Comparison of ENCODE assay signal across 8 mouse cellular contexts in genomic region chr6:39376775-39377174, GRCm38 (mm10). TPM values are rescaled to one million over a fixed set of nuclear protein-coding genes. Genes with fewer than 3 reads are reported as not detected.
DNase-seq lines count a peak whose midpoint lies in the region; ATAC-seq and TF ChIP-seq lines count a peak whose summit lies in the region.

No protein-coding gene starts in this region.

- no peaks in the 10 kb centered on the region for H3K27me3 ChIP-seq in heart, adult 2 months (ENCODE audit: control insufficient read depth, insufficient read depth, low read length)
- peaks cover 8% of the 10 kb centered on the region; the same call in 1 of the 2 replicates for H3K27me3 ChIP-seq in forebrain, embryonic 14.5 days (replicated peaks; ENCODE audit: control insufficient read depth, insufficient read depth, low read length)
- peaks cover 22% of the 10 kb centered on the region for H3K27me3 ChIP-seq in liver, embryonic 14.5 days (ENCODE audit: control insufficient read depth, insufficient read depth, low read length)

- no peaks in the 10 kb centered on the region; the same call in 1 of the 2 replicates for H3K79me2 ChIP-seq in heart, adult 2 months (replicated peaks; ENCODE audit: control insufficient read depth, insufficient read depth, low read length)

- peak overlapping the region; percentile 90 for H3K27ac ChIP-seq in heart, adult 2 months
- H3K27ac ChIP-seq in forebrain, embryonic 14.5 days (ENCODE audit: low read depth, low read length), result no peak overlapping the region
- no peak overlapping the region for H3K27ac ChIP-seq in liver, embryonic 14.5 days

- H3K4me1 ChIP-seq in heart, adult 2 months (ENCODE audit: control insufficient read depth, insufficient read depth, low read length), result peaks cover 8% of the 10 kb centered on the region
- peaks cover 8% of the 10 kb centered on the region for H3K4me1 ChIP-seq in forebrain, embryonic 14.5 days (ENCODE audit: control insufficient read depth, insufficient read depth, low read length)
- H3K4me1 ChIP-seq in liver, embryonic 14.5 days (replicated peaks; ENCODE audit: control insufficient read depth in 2 of 2, insufficient read depth in 2 of 2, low read length in 1 of 2), result peaks cover 0 to 7% of the 10 kb centered on the region in 2 experiments; a peak in 3 of 4 replicates

- WGBS in heart, adult 2 months, result 17% methylated on average over 9 of the region's 9 CpGs
- 25% methylated on average over 9 of the region's 9 CpGs for WGBS in forebrain, embryonic 14.5 days
- WGBS in liver, embryonic 14.5 days (ENCODE audit: insufficient replicate concordance), result 21% methylated on average over 9 of the region's 9 CpGs

- no peak for TF ChIP-seq POLR2A in heart, adult 2 months (IDR thresholded peaks at IDR 0.05; ENCODE audit: insufficient read depth, low read depth, low read length)

- no peak for DNase-seq in heart, adult 2 months
- no peak for DNase-seq in heart, adult 9 months (ENCODE audit: low spot score in 2 of 2)
- DNase-seq in A20 (ENCODE audit: low read depth, low spot score), result peak; percentile 13
- DNase-seq in forebrain, embryonic 14.5 days (ENCODE audit: low spot score), result no peak
- DNase-seq in liver, embryonic 14.5 days (ENCODE audit: low read depth in 3 of 3, low spot score in 3 of 3), result no peak
- DNase-seq in right cerebral cortex, postnatal 36 days (ENCODE audit: low spot score in 2 of 2), result no peak
- DNase-seq in right cerebral cortex, postnatal 25 days, result no peak
- no peak for DNase-seq in kidney, postnatal 4 days

- peak overlapping the region; percentile 96 for H3K9ac ChIP-seq in heart, adult 2 months (ENCODE audit: low read depth, low read length)
- peak overlapping the region; percentile 92 for H3K9ac ChIP-seq in forebrain, embryonic 14.5 days (ENCODE audit: low read length)
- H3K9ac ChIP-seq in liver, embryonic 14.5 days (replicated peaks), result peak overlapping the region; percentile 87

- intact Hi-C loops in heart, adult 2 months (cut with DNase I), result no loop called here

- no peak for TF ChIP-seq EP300 in heart, adult 2 months (IDR thresholded peaks at IDR 0.05; ENCODE audit: insufficient read depth, low read depth, low read length)
- TF ChIP-seq EP300 in liver, embryonic 14.5 days (IDR thresholded peaks at IDR 0.05; ENCODE audit: low read depth), result no peak

- no peak for TF ChIP-seq CTCF in heart, adult 2 months (IDR thresholded peaks at IDR 0.05)
- TF ChIP-seq CTCF in liver, embryonic 14.5 days (IDR thresholded peaks at IDR 0.05; ENCODE audit: low read depth), result no peak

- peak overlapping the region; percentile 68 for H3K4me2 ChIP-seq in forebrain, embryonic 14.5 days (ENCODE audit: low read length)
- peak overlapping the region; percentile 94 for H3K4me2 ChIP-seq in liver, embryonic 14.5 days (ENCODE audit: low read depth)

- H3K9me3 ChIP-seq in forebrain, embryonic 14.5 days (replicated peaks; ENCODE audit: control insufficient read depth, low read length), result no peaks in the 10 kb centered on the region
- no peaks in the 10 kb centered on the region for H3K9me3 ChIP-seq in liver, embryonic 14.5 days (ENCODE audit: control insufficient read depth, low read length)

- ATAC-seq in forebrain, embryonic 14.5 days, result no peak
- no peak for ATAC-seq in liver, embryonic 14.5 days (ENCODE audit: insufficient read depth)

- H3K36me3 ChIP-seq in heart, adult 2 months (ENCODE audit: control insufficient read depth, insufficient read depth, low read length), result peaks cover 2% of the 10 kb centered on the region; the same call in 1 of the 2 replicates
- peaks cover 5% of the 10 kb centered on the region; the same call in 1 of the 2 replicates for H3K36me3 ChIP-seq in forebrain, embryonic 14.5 days (ENCODE audit: control insufficient read depth, insufficient read depth, low read length)
- no peaks in the 10 kb centered on the region for H3K36me3 ChIP-seq in liver, embryonic 14.5 days (replicated peaks; ENCODE audit: control insufficient read depth, insufficient read depth, low read depth)

- peak overlapping the region; percentile 81 for H3K4me3 ChIP-seq in heart, adult 2 months
- peak overlapping the region; percentile 95 for H3K4me3 ChIP-seq in forebrain, embryonic 14.5 days (ENCODE audit: low read depth, low read length)
- peak overlapping the region; percentile 88 to 95 for H3K4me3 ChIP-seq in liver, embryonic 14.5 days (ENCODE audit: insufficient read depth in 1 of 2, low read depth in 2 of 2, low read length in 2 of 2)

RNA-seq across cellular contexts. Expression of gene Slc37a3, which starts 0.7 kb away (rescaled TPM):
- 10 to 100 TPM; 18.8 to 19.3 TPM for total RNA-seq in heart, adult 2 months (2021)
- polyA plus RNA-seq in heart, adult 2 months (2012; rRNA removed), result 9.2 and 16.8 TPM in 2 replicates
- polyA plus RNA-seq in forebrain, embryonic 14.5 days (2014; fragmentation: Nextera tagmentation; extraction: Ambion mirVana), result 60.0 and 60.2 TPM in 2 replicates
- polyA plus RNA-seq in liver, embryonic 14.5 days (2012; rRNA removed), result 3.7 and 3.9 TPM in 2 replicates
- polyA plus RNA-seq in liver, embryonic 14.5 days (2014; fragmentation: Nextera tagmentation; extraction: Ambion mirVana), result 6.0 and 6.3 TPM in 2 replicates

RNA-seq across cellular contexts. Expression of gene Rab19, which starts 4.2 kb away (rescaled TPM):
- under 1 TPM; 0.14 to 0.50 TPM for total RNA-seq in heart, adult 2 months (2021)
- 0.61 and 0.73 TPM in 2 replicates for polyA plus RNA-seq in heart, adult 2 months (2012; rRNA removed)
- polyA plus RNA-seq in forebrain, embryonic 14.5 days (2014; fragmentation: Nextera tagmentation; extraction: Ambion mirVana), result 0.22 and 0.32 TPM in 2 replicates
- 0.04 and 0.17 TPM in 2 replicates for polyA plus RNA-seq in liver, embryonic 14.5 days (2012; rRNA removed)
- polyA plus RNA-seq in liver, embryonic 14.5 days (2014; fragmentation: Nextera tagmentation; extraction: Ambion mirVana), result 0.32 and 0.38 TPM in 2 replicates

RNA-seq across cellular contexts. Expression of gene Mkrn1, which starts 43.5 kb away (rescaled TPM):
- 100 to 1,000 TPM in 1 of 2 experiments, 10 to 100 TPM in 1; 49.3 to 156 TPM for total RNA-seq in heart, adult 2 months (2021)
- 28.9 and 48.8 TPM in 2 replicates for polyA plus RNA-seq in heart, adult 2 months (2012; rRNA removed)
- 230 and 234 TPM in 2 replicates for polyA plus RNA-seq in forebrain, embryonic 14.5 days (2014; fragmentation: Nextera tagmentation; extraction: Ambion mirVana)
- polyA plus RNA-seq in liver, embryonic 14.5 days (2012; rRNA removed), result 89.7 and 116 TPM in 2 replicates
- 198 and 207 TPM in 2 replicates for polyA plus RNA-seq in liver, embryonic 14.5 days (2014; fragmentation: Nextera tagmentation; extraction: Ambion mirVana)
